Mouse (Mus musculus) CD8-positive naive resting alpha-beta T cell, adult 2 months (primary cell): ENCODE measurements at regions not wholly inside any gene's neighbourhood (a gene's known extent, or its start where the extent isn't known, plus 50 kb on each side); places are given as distances from the start of the nearest gene placed in this dataset.

Experiments
- DNase-seq, 2 experiments: peaks; one replicate each; pipeline ENCODE4 v3.0.0; 2022; ENCODE audit warnings: low read depth in 2 of 2, low spot score in 2 of 2

DNA sequence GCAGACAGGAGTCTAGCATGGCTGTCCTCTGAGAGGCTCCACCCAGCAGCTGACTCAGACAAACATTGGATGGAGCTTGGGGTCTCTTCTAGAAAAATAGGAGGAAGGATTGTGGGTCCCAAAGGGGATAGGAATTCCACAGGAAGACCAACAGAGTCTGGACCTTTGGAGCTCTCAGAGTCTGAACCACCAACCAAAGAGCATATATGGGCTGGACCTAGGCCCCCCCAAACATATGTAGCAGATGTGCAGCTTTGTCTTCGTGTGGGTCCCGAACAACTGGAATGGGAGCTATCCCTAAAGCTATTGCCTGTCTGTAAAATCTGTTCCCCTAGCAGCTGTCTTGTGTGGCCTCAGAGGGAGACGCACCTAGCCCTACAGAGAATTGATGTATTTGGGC, 50.1 kb upstream of the Cpm start:
- DNase-seq: no peak

DNA sequence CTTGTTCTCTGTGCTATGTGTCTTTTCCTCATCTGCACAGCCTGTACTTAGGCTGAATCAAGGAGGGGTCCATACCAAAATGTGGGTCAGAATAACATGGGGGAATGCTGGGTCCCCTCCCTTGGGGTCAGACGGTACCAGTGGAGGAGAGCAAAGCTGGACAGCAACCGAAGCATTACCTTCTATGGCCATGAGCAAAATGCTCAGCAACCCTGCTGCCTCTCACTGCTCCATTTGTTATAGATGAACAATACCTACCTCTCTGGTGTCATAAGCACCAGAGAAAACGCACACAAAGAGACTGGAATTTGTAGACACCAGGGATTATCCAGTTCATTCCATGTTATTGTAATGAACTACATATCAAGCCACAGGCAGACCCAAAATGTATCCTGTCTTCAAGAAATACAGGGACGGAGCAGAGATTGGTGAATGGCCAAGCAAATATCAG, 50.6 kb upstream of the Cpm start:
- DNase-seq: no peak

DNA sequence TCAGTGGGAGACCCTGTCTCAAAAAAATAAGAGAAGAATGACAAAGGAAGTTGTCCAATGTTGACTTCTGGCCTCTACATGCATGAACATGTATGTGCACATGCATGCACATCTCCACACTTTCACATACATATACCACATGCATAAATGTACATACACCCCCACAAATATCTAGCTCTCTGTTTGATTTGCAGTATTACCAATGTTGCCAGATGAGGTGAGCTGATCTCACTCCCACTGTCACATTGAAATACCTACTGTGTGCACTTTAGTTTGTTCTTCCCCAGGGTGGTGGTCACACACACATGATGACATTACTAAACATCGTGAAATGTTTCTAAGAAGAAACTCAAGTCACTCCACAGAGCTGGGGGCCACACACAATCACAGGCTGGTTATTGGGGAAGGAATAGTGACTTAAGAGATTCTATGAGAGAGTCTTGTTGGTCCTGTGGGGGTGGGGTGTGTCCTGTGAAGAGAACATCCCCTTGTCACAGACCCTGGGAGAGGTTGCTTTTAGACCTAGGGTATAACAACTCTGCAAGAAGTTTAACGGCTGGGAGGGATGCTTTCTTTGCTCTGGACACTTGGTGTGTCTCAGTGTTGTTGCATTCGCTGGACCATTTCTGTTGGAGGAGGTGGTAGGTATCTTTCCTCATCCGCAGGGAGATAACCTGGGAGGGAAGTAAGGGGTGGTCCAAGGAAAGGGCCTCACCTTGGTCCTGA, 51.2 kb upstream of the Cpm start:
- no peak for DNase-seq

DNA sequence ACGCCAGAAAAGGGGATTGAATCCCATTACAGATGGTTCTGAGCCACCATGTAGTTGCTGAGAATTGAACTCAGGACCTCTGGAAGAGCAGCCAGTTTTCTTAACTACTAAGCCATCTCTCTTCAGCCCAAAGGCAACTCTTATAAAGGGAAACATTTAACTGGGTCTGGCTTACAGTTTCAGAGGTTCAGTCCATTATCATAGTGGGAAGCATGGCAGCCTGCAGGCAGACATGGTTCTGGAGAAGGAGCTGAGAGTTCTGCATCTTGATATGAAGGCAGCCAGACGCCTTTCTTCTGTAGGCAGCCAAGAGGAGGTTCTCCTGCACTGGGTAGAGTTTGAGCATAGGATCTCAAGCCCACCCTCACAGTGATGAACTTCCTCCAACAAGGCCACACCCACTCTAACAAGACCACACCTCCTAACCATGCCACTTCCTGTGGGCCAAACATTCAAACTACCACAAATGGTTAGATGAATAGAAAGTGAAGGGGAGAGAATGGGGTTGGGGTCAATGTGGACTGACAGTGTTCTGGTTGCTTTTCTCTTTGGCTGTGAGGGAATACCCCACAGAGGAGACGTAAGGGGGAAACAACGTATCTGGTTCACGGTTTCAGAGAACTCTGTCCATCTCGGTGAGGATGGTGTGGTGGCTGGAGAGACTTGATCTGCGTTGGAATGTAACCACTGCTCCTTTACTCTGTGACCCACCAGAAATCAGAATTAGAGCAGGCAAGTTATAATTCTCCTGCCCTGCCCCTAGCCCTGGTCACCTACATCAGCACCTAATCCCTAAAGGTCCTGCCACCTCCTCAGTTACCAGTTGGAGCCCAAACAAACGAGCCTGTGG, 52.2 kb upstream of the Cpm start:
- DNase-seq: no peak

DNA sequence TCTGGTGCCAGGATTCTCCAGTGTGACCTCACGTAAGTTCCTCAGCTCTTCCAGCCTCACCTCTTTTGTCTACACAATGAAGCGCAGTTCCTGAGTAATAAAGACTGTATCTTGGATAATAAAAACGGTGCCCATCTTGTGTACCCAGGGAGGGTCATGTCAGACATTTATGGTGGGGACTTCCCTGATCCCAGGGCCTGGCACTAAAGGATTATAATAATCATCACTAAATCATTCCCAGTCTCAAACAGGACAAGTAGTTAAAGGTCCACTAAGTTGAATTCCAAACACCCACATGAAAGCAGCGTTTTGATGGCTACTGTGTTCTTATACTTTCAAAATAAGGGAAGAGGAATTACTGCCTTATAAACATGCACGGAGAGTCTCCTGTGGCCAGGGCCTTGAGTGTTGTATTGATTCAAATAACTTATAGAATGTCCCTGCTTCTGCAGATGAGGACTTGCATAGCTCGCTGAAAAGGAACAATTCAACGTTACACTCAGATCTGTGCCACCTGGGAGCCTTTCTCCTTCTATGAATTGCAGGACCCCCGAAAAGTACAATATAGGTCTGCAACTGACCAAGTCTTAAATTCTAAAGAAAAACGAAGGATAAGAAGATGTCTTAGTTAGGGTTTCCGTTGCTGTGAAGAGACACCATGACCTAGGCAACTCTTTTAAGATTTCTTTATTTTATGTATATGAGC, 53.0 kb upstream of the Cpm start:
- no peak for DNase-seq

DNA sequence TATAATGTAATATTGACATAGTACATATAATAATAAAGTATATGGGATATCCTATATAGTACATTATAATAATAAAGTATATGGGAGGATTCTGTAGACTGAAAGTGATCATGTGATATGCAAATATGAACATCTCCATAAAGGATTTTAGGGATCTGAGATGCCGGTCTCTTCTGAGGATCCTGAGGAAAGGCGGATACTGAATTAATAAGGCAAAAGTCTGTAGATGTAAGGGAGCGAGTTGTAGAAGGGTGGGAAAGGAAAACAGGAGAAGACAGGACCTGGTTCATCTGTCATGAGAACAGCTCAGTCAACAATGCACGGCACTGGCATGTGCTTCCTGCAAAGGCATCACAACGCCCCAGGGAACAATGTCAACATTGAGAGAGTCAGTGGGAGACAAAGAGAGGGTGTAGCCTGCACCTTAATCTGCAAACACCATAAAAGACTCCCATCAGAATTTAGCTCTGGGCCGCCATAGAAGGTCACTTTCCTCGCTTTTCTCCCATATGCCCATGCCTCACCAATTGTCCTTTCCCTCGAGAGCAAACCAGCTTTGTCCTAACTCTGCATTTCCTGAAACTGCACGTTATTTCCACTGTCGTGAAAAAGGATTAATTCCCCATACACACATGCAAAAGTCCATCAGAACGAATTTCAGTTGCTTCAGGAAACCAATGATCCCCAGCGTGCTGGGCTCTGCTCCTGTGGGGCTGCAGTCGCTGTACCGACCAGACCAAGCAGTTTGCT, 53.7 kb upstream of the Cpm start:
- DNase-seq: no peak

DNA sequence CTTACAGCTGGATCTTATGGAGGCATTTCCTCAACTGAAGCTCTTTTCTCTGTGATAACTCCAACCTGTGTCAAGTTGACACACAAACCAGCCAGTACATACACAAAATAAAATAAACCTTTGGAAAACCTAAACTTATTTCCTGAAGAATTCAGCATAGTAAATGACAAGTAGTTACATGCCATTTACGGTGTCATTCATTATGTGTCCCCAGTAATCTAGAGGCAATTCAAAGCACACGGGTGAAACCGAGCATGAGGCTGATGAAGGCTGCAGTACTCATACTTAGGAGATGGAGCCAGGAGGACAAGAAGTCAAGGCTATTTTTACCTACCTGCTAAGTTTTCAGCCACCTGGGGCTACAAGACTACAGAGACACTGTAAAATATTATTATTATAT, 54.4 kb upstream of the Cpm start:
- no peak for DNase-seq

DNA sequence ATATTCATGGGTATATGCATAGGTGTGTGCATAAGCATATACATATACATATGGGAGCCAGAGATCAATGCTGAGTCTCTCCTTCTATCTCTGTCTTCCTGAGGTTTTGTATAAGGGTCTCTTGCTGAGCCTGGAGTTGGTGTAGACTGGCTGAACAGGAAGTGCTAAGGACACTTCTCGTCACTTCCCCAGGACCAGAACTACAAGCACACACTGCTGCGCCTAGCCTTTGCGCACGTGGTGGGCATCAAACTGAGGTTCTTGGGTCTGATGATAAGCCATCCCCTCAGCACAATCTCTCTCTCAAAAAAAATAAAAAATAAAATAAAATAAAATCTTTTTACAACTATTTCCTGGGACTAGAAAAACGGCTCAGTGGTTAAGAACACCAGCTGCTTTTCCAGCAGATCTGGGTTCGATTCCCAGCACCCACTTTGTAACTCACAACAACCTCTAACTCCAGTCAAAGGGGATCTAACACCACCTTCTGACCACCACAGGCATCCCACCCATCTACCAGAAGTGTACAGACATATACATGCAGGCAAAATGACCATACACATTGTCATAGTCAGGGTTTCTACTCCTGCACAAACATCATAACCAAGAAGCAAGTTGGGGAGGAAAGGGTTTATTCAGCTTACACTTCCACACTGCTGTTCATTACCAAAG, 55.1 kb upstream of the Cpm start:
- no peak for DNase-seq

DNA sequence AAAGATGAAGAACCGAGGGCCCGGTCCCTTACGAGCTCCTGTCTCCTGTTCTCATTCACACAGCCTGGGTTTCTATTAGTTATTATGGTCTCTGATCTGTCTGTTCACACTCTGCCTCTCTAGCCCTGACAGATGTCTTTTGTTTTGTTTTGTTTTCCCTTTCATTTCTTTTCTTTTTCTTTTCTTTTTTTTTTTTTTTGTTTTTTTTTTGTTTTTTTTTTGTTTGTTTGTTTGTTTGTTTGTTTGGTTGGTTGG, 55.8 kb upstream of the Cpm start:
- DNase-seq: no peak

DNA sequence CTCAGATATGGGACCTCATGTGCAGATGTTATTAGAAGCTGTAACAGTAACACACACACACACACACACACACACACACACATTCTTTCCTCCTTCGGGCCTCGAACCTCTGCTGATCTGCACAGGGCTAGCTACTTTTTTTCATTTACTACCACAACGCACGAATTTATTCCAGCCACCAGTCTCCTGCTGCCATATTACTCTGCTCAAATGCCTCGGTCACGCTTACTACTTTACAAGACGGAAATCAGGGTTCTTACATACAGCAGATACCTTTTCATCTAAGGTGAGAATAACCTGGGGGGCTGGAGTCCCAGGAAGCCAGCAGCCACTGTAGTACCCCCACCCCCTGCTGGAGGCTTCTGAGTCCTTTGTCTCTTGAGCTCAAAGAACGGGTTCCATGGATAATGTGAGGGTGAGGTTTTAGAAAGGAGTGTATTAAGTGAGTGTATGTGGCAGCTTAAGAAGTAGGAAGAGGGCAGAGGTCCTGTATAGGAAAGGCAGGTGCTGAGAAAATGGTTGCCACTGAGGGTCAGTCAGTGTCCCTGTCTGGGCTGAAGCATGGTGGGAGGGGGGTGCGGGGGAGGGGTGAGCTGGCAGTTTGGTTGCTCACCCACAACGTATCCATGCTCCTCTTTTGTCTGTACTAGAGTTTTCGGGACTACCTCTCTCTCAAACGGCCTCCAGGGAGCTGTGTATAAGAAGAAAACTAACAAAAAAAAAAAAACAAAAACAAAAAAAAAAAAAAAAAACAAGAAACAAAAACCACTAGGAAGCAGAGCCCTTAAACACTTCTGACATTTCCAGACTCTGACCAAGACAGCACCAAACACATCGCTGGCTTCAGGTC, 56.3 kb upstream of the Cpm start:
- no peak for DNase-seq

DNA sequence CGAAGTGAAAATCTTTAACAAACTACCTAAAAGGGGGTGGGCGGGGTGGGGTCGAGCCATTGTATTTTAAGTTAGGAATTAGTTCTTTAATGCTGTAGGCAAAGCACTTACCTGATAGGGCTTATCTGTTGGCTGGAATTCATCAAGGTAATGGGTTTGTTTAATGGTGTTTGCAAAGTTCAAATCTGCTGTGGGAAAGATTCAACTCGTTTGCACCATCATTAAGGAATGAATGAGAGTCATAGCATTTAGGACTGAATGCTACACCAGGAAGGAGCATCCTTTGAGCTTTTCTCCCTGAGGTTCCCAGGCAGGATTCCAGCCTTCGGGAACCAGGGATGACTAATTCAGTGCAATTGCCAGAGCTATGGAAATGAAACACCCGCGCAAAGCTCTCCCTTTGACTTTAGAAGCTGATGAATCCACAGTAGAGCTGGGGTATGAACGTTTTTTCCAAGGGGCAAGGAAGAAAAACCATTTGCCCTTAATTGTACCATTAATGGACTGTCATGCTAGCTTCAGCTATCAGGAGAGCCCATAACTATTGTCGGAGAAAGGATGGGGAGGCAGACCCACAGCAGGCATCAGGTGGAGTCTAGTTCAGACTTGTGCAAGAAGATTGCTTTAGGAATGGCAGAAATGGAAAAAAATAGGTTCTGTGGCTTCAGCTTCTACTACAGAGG, 57.3 kb upstream of the Cpm start:
- DNase-seq: no peak

DNA sequence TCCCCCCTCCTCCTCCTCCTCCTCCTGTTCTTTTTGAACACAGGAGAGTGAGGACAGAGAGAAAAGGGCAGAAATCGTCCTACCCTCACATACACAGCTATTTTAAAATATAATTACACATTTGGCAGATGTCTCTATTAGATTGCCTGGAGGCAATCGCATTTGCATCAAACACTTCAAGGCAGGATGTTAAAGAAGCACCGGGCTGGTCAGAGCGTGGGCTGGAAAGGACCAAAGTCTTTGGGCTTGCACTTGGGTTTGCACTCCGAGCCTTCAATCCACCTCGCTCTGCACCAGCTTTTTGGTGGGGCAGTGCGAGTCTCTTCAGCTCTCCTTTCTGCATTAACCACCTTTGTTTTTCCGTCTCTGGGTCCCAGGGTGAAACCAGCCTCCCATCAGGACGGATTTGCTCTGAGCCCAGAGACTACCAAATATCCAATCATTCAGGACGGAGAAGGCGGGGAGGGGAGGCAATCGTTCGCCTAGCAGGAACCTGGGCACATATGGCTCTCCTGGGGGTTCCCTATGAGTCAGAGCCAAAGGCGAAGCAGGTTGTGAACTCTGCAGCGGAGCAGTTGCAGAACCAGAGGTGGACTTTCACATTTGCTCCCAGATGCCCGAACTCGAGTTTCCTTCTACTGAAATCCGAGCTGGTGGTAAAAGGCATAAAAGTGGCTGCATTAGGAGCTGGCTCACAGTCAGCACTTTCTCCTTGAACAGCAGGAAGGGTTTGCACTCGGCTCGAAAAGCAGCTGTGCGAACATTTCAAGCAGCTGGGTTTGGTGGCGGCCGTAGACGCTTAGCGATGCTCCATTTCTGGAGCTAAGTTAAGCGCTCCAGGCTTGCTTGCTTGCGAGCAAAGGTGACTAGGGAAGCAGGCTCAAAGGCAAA, 58.1 kb upstream of the Cpm start:
- no peak for DNase-seq

DNA sequence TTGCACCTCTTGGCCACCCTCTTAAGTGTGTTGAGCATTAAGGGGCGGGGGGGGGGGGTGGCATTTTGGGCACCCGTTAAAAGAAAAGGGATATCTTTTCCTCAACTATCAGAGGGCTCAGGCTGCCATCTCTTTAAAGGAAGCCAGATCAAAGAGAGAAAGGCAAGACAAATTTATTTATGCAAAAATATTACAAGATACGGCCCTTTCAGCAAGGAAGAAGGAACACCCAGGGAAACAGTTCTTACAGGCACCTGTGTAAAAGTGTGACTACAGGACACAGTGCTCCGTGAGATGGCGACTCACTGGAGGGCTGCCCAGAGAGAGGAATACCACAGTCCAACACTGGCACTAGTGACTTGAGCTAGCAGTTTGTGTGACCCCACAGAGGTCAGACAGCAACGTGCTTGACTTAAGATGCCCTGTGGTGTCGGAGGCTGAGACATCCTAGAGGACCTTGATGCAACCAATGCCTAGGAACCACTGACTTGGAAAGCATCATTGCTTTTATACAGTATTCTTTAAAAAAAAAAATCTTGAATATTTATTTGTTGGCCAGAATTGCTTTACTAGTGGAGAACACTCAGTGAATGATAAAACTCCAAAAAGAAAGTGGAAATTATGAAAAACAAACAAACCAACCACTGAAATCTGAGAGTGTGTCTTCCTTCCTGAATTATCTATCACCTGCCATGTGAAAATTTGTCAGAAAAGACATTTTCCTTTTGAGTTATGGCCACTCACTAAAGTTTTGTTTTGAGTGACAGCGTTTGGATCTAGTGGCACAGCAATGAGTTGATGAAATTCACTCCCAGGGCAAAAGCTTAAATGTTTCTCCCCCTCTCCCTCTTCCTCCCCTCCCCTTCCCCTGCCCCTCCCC, 59.0 kb upstream of the Cpm start:
- DNase-seq: no peak

DNA sequence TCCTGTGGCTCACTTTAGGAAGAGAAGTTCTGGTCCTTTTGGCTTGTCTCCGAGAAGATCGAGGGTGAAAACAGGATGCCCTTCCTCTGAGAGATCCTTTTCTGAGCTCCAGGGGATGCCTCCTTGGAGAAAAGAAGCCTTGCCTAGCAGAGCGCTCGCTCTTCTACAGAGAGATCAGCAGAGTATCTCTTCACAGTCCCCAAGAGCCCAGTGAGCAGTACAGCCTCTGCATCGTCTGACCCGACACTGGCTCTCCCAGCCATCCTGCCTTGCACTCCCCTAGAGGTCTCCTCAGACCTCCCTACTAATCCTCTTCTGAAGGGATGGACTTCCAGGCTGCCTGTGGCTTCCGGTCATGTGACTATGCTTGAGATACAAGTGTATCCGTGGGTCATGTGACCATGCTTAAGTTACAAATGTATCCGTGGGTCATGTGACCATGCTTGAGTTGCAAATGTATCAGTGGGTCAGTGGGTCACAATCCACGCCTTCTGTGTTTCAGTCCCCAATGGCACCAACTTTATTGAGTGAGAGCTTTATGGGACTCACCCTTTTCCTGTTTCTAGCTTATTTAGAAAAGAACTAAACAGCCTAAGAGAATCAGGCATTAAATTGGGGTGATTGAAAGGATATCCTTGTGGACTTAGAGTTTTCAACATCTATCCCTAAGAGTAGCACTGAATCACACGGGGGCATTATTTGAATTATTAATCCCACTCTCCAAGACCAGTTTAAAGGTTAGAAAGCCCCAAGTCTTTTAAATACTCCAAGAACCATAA, 59.8 kb upstream of the Cpm start:
- no peak for DNase-seq

DNA sequence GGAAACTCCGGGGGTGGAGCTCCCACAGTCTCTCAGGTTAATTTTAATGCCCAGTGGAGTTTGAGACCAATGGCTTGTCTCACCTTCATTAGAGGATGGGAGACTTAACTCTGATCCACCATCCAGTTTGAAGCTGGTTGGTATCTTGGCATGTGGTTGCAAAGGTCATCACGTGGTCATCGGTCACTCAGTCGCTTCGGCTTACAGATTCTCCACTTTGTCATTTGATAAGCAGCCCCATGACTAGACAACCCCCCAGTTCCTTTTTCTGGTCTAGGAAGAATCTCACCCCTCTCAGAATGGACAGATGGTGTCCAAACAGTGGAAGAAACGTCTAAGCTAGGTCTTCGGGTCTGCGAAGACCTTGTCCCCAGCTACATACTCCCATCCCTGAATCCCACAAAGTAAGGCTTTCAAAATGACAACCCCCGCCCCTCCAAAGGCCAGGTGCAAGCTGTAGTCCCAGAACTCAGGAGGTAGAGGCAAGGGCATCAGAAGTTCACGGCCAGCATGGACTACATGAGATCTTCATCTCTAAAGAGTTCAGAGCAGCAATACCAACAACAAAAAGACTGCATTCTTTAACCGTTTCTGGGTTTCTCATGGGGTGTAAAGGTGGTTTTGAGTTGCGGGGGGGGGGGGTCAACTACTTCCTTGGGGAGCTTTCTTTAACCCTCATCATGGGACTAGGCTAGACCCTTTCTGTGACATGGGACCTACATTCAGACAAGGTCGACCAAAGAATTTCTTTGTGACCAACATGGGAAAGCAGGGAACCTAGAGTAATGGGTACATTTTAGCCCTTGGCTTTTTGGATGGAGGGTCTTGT, 60.6 kb upstream of the Cpm start:
- DNase-seq: no peak

DNA sequence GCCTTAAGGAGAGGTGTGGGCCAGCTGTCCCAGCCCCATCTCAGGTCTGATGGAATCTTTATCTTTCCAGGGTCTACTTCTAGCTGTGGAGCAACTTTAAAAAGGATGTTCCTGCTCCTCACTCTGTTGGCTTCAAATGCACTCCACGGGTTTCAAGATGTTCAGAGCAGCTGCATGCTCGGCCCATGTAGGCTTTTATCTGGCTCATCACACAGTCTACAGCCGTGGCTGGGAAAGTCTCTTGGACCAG, 61.2 kb upstream of the Cpm start:
- no peak for DNase-seq
